Mouse (Mus musculus): ENCODE measurements around the gene Rnf185. TPM values are rescaled to one million over a fixed set of nuclear protein-coding genes. Genes with fewer than 3 reads are reported as not detected.

The Rnf185 gene
- total RNA-seq (2021): 10 to 100 TPM; 25.6 to 27.4 TPM

- DNase-seq: peak; percentile 93 to 94
These were observed at the start of gene Rnf185 for GRCm38 (mm10) chr11:3452167-3452639. Gene Rnf185, minus strand, starts transcription at chr11:3452363.

- no peak for DNase-seq
These were observed 45.1 kb upstream of the Rnf185 start for GRCm38 (mm10) chr11:3497296-3497695.

GRCm38 (mm10) chr11:3496756-3497155 lies 44.6 kb upstream of the Rnf185 start:
- no peak for DNase-seq

GRCm38 (mm10) chr11:3495496-3495895 lies 43.3 kb upstream of the Rnf185 start:
- no peak for DNase-seq

- DNase-seq: no peak
These were observed 42.7 kb upstream of the Rnf185 start for GRCm38 (mm10) chr11:3494857-3495256.

- DNase-seq: no peak
These were observed 40.6 kb upstream of the Rnf185 start for GRCm38 (mm10) chr11:3492748-3493147.

- no peak for DNase-seq
These were observed 36.9 kb upstream of the Rnf185 start for GRCm38 (mm10) chr11:3489036-3489435.

GRCm38 (mm10) chr11:3487952-3488570 lies 35.9 kb upstream of the Rnf185 start, which contains the start of gene Pla2g3:
Gene Pla2g3, plus strand, starts transcription at chr11:3488284.
- no peak for DNase-seq

- no peak for DNase-seq
These were observed 34.2 kb upstream of the Rnf185 start for GRCm38 (mm10) chr11:3486349-3486748.

- peak; percentile 77 to 78 for DNase-seq
These were observed 31.9 kb upstream of the Rnf185 start for GRCm38 (mm10) chr11:3483980-3484642.

GRCm38 (mm10) chr11:3475489-3475888 lies 23.3 kb upstream of the Rnf185 start:
- no peak for DNase-seq

GRCm38 (mm10) chr11:3474480-3475115 lies 22.4 kb upstream of the Rnf185 start:
- DNase-seq: no peak

- peak; percentile 74 to 87 for DNase-seq
These were observed 20.3 kb upstream of the Rnf185 start for GRCm38 (mm10) chr11:3472484-3472883.

GRCm38 (mm10) chr11:3471448-3471850 lies 19.3 kb upstream of the Rnf185 start:
- DNase-seq: no peak

GRCm38 (mm10) chr11:3462846-3463245 lies 10.7 kb upstream of the Rnf185 start:
- no peak for DNase-seq

- DNase-seq: no peak
These were observed 6.9 kb upstream of the Rnf185 start for GRCm38 (mm10) chr11:3459105-3459468.

GRCm38 (mm10) chr11:3458428-3459104 lies 6.4 kb upstream of the Rnf185 start:
- no peak for DNase-seq

GRCm38 (mm10) chr11:3456354-3456753 lies 4.2 kb upstream of the Rnf185 start:
- DNase-seq: peak; percentile 65 to 67

- no peak for DNase-seq
These were observed 2.3 kb upstream of the Rnf185 start for GRCm38 (mm10) chr11:3454506-3454905.

GRCm38 (mm10) chr11:3453467-3453866 lies 1.3 kb upstream of the Rnf185 start:
- DNase-seq: no peak

- no peak for DNase-seq
These were observed 606 bp upstream of the Rnf185 start for GRCm38 (mm10) chr11:3452769-3453168.

GRCm38 (mm10) chr11:3451701-3452163 lies 431 bp downstream of the Rnf185 start:
- no peak for DNase-seq

- no peak for DNase-seq
These were observed 7.3 kb downstream of the Rnf185 start for GRCm38 (mm10) chr11:3444875-3445274.

Measured in layer of hippocampus, postnatal 36 days (tissue).